Mouse (Mus musculus) T-helper 2 cell (primary cell): Measurements from ENCODE around the gene Hspb7.

Experiments used
- in situ Hi-C: fragments of 300-600 bp; cut with MboI, MseI; formaldehyde crosslinking; loops from one replicate; pipeline ENCODE4 v1.15.1; 2025; ENCODE audit warnings: high pct_unique_total_duplicates

Gene Hspb7

DNA sequence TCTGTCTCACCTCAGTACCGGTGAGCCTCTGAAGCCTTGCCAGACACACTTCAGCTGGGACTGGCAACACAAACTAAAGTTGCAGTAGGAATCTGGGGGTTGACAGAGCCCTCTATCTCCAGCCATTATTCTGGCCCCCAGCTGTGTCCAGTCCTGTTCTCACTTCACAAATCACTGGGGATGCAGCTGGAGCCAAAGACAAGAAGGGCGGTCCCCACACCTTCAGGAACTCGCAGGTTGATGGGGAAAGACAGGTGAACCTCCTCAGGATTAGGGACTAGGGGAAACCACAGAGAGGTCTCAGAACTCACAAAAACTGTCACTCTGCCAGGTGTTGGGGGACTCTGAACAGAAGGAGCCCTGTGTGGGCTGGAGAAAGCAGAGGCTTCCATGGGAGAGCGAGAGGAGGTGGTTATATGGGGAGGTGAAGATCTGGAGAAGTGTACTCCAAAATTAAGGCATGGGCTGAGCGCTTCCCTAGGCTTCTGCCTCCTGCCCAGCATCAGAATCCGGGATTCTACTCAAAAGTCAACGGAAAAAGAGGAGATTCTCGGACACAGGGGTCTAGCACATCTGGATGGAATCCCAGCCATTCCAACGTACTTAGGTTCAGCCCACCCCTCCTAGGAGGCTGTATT is at the start of gene Hspb7:
Hspb7 (plus strand) TSS at position 588 of the 638 bp plus-strand sequence.
- in situ Hi-C loops, result loop anchor here (10.0 kb wide), 1 partner anchor 716 kb away; the partner anchor contains the start of gene Rcc2

DNA sequence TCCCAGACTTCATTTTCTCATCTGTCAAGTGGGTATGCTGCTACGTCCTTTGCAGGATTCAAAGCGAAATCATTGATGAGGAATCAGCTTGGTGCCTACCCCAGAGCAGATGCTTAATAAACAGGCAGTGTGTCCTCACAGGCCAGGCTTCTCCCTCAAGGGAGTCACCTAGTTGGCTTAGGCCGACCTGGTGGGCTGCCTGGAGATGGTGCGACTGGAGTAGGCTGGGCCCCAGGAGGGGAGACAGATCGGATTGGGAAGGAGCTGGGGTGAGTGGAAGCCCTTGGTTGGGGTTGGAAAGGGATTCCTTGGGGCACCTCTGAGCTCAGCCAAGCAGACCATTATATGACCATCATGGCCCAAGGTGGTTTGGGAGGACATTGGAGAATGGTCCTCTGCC is 48.2 kb upstream of the Hspb7 start:
- in situ Hi-C loops, result no loop called here

DNA sequence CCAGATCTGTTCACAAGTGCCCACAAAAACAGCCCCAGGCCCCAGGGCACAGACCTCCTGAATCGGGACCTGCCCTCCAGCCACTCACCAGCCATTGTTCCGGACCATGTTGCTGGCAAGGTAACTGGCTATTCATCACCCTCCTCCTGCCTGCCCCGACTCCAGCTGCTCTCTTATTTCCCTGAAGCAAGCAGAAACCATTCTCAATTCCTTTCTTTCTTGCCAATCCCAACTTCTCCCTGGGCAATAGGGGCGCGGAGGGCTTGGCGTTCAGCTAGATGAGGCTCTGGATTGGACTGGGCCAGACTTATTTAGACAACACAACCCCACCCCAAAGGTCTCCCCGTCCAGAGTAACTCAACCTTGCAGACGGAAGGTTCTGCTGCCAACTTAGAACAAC is 40.9 kb upstream of the Hspb7 start:
- in situ Hi-C loops, result no loop called here

DNA sequence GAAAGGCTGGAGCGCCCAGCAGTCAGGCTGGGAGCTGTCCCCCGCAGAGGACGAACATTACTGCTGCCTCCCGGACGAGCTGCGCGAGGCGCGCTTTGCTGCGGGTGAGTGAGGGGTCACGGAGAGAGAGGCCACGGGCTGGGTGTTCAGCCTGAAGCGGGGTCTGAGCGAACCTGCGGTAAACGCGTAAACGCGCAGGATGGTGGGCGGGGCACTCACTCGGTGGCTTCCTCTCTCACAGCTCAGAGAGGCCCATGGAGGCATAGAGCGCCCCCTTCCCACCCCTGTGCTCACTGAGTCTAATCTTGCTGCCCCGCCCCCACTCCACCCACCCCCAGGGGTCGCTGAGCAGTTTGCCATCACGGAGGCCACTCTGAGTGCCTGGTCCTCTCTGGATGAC is 38.2 kb upstream of the Hspb7 start:
- in situ Hi-C loops, result no loop called here

DNA sequence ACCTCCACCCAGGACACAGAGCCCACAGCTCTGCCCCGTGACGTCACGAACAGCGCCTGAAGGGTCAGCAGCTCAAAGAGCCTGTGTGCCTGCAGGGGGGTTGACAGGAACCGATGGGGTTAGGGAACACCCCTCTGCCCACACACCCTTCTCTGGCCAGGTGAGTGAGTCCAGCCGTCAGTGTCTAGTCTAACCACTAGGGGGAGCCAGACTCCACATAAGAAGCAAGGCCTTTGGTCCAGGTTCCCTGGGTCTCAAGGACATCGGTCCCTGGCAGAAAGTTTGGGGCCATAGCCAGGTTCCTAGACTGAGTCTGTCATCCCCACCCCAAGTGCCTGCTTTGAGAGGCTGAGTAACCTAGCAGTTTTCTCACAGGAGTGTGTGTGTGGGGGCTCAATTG is 35.3 kb upstream of the Hspb7 start:
- in situ Hi-C loops, result no loop called here

DNA sequence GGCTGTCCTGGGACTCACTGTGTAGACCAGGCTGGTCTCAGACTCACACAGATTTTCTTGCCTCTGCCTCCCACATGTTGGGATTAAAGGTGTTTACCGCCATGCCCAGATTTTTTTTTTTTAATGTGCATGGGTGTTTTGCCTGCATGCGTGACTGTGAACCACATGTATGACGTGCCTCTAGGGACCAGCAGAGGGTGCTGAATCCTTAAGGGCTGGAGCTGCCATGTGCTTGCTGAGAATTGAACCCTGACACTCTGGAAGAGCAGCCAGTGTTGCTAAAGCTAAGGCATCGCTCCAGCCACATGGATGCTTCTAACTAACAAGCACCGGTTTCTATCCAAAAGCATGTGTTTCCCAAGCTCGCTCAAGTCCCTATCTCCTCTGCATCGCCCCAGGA is 34.4 kb upstream of the Hspb7 start:
- in situ Hi-C loops, result no loop called here

DNA sequence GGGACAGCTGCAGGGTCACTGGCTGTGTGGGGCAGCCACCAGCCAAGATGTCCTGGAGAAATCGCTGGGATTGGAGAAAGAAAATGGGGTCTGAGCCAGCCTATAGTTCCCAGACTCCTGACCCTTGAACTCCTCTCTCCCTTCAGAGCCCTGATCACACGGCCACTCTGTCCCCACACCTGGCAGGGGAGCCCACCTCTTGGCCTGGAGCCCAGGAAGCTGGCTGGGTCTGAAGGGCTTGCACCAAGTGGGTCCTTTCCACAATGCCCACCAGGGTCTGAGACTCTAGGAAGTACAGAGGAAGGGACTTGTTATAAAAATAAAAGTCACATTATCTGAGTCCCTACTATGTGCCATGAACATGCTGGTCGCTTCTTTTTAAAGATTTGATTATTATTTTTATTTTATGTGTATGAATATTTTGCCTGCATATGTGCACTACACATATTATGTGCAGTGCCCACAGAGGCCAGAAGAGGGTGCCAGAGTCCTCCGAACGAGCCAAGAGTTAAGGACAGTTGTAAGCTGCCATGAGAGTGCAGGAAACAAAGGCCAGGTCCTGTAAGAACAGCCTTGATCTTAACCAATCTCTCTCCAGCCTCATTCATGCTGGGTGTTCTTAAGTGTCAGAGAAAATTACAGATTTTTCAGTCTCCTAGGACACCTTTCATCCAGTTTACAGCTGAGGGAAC is 33.3 kb upstream of the Hspb7 start:
- in situ Hi-C loops, result no loop called here

DNA sequence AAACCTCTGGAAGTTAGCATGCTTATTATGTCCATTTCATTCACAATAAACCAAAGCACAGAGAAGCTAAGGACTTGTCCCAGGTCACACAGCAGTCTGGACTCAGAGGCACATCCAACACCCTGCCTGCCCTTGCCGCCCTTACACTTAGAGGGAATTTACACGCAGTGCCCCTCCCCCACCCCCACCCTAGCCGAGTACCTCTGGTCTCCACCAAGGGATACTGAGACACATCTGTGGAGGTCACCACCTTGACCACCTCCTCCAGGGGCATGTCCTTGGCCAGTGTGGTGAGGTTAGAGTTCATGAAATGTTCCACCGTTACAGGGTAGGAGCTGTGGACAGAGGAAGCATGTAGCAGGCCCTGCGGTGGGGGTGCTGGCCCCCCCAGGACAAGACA is 32.6 kb upstream of the Hspb7 start:
- in situ Hi-C loops, result no loop called here

DNA sequence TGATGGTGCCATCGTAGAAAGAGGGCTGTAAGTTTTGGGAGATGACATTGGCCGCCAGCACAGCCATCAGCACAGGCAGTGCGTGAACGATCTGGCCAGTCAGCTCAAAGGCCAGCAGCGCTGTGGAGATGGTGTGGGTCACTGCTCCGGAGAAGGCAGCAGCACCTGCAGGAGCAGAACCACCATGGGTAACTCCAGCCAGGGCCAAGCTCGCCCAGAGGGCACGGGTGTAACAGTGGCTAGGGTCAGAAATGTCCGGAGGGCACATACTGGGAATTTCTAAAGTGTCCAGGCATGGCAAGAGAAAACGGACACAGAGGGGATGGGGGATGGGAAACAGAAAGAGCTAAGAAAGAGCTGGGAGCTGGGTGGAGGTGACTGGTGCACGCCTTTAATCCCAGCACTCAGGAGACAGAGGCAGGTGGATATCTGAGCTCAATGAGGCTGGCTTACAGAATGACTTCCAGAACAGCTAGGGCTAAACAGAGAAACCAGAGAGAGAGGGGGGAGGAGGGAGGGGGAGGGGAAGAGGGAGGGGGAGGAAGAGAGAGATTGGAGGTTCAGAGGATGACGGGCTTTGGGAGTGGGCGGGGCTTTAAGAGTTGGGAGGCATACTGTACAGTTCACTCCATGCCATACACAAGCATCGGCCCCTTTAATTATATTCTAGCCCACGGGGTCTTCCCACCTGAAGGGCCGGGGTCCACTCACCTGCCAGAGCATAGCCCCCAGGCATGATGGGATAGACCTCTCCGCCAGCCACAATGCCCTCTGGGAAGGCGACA is 31.0 kb upstream of the Hspb7 start:
- in situ Hi-C loops, result no loop called here

DNA sequence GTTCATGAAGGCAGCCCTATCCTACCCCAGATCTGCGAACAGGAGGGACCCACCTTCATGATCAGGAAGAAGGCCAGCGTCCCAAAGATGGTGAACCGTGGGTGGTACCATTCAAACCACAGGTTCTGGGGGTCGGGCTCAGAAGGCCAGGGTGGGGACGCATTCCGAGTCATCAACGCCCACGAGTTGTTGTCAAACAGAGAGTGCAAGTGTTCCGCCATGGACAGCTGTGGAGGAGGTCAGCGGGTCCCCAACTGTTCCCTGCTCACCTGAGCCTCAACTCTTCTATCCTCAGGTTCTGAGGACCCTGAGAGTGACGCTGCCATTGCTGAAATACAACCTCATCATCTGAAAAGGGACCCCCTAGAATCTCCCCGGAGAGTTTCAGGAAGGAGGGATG is 29.3 kb upstream of the Hspb7 start:
- in situ Hi-C loops, result no loop called here

DNA sequence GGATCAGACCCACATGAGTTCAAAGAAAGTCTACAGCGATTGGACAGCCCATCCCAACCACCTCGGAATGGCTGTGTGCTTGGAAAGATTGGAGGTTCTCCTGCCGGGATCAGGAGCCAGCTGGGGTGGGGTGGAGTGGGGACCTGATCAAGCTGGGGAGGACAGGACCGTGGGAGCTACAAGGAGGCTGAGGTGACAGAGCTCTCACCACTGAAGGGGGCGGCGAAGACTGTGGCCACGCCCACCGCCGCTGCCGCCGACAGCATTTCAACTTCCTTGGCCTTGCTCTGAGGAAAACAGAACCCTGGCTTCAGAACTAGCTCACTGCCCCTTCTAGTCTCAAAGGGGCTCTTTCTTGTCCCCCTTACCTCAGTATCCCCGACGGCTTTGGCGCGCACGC is 25.8 kb upstream of the Hspb7 start:
- in situ Hi-C loops, result no loop called here

DNA sequence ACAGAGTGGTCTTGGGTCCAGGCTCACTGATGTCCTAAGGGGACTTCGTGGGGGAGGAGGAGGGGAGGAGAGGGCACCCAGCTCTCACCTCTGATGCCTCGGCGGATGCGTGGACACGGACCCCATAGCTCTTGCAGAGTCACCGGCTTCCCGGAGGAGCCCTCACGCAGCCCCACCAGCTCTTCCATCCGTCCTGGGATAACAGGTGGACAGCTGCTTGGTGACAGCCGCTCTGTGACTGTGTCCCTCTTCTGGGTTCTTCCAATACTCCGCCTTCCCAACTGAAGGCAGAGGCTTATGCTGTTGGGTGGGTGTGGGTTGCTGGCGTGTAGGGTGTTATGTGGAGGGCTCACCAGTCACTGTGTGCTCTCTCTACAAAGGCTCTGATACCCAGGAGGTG is 22.7 kb upstream of the Hspb7 start:
- in situ Hi-C loops, result no loop called here

DNA sequence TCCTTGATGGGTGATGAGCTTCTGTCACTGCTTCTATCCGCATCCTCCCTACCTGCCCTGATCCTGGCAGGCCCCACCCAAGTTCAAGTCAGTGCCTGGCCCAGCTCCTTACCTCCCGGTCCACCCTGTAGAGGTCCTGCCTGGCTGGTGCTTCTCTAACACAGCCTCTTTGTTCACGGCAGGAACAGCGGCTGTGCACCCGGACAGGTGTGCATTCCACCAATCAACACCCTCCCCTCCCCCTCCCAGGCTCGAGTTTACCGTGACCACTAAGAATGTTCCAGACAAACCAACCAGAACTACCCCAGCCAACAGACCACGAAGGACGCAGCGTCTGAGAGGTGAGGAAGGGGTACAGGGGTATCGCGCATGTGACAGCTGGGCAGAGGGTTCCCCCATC is 22.0 kb upstream of the Hspb7 start, which contains the start of gene Clcnka:
Clcnka (minus strand) TSS at position 180 of the 400 bp plus-strand sequence.
- in situ Hi-C loops, result no loop called here

DNA sequence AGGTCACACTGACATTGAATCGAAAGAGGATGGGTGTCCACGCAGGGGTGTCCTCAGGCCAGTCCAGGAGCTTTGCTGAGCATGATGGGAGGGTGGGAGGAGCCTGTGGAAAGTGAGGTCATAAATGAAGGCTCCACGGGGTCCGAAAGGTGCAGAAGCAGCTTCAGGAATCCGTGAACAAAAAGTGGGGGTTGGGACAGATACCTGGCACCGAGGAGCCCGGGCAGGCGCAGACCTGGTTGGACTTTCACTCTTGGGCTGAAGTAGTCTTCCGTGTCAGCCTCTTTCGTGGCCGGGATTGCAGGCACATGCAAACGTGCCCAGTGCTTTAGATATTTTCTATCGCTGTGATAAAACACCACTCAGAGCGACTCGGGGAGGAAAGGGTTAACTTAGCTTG is 20.4 kb upstream of the Hspb7 start:
- in situ Hi-C loops, result loop anchor here (10.0 kb wide), 1 partner anchor 85 kb away; no protein-coding TSS in a partner anchor

DNA sequence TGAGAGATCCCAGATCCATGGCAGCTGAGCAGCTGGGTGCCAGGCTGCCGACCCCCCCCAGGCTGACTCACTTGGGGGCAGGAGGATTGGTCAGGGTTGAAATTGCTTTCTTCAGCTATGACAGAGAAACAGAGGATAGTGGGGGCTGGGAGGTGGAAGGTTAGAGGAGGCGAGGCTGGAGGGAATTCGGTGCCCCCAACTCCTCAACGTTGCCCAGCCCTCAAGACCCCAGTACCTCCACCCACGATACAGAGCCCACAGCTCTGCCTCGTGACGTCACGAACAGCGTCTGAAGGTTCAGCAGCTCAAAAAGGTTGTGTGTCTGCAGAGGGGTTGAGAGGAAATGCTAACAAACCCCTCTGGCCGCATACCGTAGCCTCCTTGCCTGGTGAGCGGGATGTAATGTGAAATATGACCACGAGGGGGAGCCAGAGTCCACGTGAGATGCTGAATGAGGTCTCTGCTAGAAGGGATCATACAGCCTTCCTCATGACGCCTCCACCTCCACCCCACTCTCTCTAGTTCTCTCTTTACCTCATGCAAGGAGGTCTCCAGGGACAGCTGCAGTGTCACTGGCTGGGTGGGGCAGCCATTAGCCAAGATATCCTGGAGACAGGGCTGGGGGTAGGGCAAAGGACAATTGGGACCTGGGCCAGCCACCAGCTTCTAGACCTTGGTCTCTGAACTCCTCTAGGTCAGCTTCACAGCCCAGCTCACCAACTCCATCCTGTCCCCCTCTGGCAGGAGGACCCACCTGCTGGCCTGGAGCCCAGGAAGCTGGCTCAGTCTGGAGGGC is 15.9 kb upstream of the Hspb7 start:
- in situ Hi-C loops, result loop anchor here (5.0 to 10.0 kb wide), 2 partner anchors 80 to 163 kb away; no protein-coding TSS in a partner anchor

DNA sequence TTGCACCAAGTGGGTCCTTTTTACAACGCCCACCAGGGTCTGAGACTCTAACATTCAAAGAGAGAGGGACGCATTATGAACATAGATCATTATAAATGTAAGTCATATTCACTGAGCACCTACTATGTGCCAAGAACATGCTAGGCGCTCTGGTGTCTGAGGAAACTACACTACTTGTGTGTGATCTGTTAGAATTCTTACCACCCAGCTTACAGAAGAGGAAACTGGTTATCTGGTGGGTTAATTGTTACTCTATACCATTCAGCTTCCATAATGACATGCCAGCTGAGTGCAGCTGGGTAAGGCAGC is 15.3 kb upstream of the Hspb7 start:
- in situ Hi-C loops, result loop anchor here (5.0 to 10.0 kb wide), 2 partner anchors 80 to 162 kb away; no protein-coding TSS in a partner anchor

DNA sequence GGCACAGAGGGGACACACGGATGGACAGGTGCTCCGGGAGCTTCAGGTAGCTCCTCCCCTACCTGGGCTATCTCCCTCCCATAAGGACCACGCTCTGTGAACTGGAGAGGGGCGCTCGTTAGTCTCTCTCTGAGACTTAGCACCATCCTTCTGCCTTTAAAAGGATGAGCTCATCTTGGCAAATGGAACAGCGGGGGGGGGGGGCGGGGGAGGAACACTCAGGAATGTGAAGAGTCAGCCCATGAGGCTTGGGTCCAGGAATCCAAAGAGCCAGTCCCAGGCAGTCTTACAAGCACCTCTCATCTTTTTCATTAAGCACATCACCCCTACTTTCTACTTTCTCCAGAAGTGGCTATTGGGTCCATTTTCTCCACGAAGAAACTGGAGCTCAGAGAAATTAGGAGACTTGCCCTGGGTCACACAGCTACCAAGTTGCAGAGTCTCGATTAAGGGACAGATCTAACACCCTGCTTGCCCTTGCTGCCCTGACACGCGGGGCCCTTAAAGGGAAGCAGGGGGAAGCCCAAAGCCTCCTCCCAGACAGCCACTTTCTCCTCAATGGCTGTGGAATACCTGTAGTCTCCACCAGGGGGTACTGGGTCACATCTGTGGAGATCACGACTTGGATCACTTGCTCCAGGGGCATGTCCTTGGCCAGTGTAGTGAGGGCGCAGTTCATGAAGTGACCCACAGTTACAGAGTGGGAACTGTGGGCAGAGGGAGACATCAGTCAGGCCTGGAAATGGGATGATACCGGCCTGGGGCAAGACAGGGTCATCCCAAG is 13.9 kb upstream of the Hspb7 start:
- in situ Hi-C loops, result loop anchor here (5.0 to 10.0 kb wide), 2 partner anchors 78 to 161 kb away; no protein-coding TSS in a partner anchor

DNA sequence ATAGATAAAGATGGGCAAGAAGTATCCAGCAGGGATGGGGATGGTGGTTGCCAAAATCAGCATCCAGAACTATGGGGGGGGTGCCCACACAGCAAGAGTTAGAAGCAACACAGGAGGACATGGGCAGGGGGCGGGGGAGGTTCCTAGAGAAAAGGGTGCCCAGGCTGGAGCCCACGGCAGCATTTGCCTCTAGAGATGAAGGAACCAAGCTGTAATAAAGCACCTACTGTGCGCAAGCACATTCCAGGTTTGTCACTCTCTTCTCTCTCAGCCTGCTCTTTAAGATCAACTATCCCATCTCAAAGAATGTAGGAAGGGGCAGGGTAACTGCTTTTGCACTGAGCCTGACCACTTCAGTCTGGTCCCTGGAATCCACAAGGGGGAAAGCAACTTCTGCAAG is 12.0 kb upstream of the Hspb7 start:
- in situ Hi-C loops, result loop anchor here (5.0 to 10.0 kb wide), 2 partner anchors 76 to 159 kb away; no protein-coding TSS in a partner anchor

DNA sequence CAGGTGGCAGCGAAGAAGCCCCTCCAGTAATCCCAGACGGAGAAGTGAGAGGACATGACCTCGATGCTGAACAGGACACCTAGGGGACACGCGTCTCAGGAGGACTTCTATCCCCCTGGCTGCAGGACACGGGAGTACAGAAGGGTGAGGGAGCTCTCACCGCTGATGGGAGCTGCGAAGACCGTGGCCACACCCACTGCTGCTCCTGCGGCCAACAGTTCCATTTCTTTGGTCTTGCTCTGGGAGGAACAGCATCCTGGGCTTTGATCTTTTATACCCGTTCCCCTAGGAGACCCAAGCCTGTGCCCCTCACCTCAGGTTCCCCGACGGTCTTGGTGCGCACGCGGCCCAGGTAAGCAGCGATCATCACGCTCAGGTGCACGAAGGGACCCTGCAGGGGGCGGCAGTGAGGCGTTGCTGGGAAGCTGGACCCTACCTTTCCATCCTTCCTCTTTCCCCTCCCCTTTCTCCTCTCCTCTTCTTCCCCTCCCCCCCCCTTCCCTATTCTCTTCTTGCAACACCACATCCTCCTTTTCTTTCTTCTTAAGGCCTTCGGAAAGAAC is 9.1 kb upstream of the Hspb7 start:
- in situ Hi-C loops, result loop anchor here (5.0 to 10.0 kb wide), 2 partner anchors 36 to 533 kb away; no protein-coding TSS in a partner anchor

DNA sequence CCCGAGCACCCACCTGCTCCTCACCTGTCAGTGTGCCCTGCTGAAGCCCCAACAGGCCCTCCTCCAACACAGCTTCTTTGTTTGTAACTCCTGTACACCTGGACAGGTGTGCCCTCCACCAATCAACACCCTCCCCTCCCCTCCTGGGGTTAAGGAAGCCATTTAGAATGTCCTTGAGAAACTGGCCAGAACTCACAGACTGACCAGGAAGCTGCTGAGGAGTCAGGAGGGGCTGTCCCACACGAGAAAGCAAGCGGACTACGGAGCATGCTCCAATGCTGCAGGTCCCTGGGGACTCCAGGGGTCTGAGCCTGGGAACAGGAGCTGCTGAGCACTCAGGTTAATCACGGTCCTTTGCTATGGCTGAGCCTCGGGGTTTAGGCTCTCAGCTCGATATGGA is 4.7 kb upstream of the Hspb7 start, which contains the start of gene Clcnkb:
Clcnkb (minus strand) TSS at position 91 of the 400 bp plus-strand sequence.
- in situ Hi-C loops, result loop anchor here (10.0 kb wide), 1 partner anchor 529 kb away; no protein-coding TSS in a partner anchor
